Mouse (Mus musculus): ENCODE results near the gene Cacng3.

DNA sequence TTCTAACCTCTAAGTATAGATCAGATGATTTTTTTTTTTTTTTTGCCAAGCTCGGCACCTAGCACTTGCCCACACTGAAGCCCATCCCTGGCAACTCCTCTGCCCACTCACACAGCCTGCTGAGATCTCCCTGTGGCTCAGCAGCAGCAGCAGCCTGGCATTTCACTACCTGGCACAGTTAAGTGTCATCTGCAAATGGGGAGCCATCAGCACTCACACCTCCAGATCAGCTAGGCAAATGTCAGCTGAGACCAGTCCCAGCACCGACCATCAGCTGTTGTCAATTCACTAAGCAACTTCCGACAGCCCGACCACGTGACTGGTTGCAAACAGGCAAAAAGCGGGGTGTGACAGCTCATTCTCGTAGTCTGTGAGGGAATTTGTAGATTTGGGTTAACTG, 109.3 kb downstream of the Cacng3 start:
- no peak for TF ChIP-seq POLR2A (IDR thresholded peaks at IDR 0.05; ENCODE audit: extremely low read depth, insufficient read depth, low read length)
- TF ChIP-seq CTCF (IDR thresholded peaks at IDR 0.05; ENCODE audit: extremely low read depth, insufficient read depth, low read length), result no peak

Data from cortical plate, adult 2 months (tissue).